Mouse (Mus musculus) heart, adult 2 months (tissue): ENCODE data around the gene Gpd1. TPM values are rescaled to one million over a fixed set of nuclear protein-coding genes. Genes with fewer than 3 reads are reported as not detected.

Experiments used
- DNase-seq, 2 experiments: peaks; one replicate each; pipeline ENCODE4 v3.0.0; 2021
- H3K27ac ChIP-seq: fragments of 200-600 bp; 2 replicates; pipeline ENCODE4 v1.8.1; 2022
- H3K27me3 ChIP-seq: fragments of 200-500 bp; 2 replicates; pipeline ENCODE4 v1.6.1; 2012; ENCODE audit warnings: mild to moderate bottlenecking, low read length, inconsistent platforms, mixed read lengths; ENCODE audit not compliant: control insufficient read depth, insufficient read depth
- H3K36me3 ChIP-seq: fragments of 200-500 bp; 2 replicates; pipeline ENCODE4 v1.6.1; 2012; ENCODE audit warnings: low read length, inconsistent platforms; ENCODE audit not compliant: control insufficient read depth, insufficient read depth
- H3K4me1 ChIP-seq: fragments of 200-500 bp; 2 replicates; pipeline ENCODE4 v1.6.1; 2011; ENCODE audit warnings: low read length; ENCODE audit not compliant: control insufficient read depth, insufficient read depth
- H3K4me3 ChIP-seq: fragments of 200-600 bp; 2 replicates; pipeline ENCODE4 v1.8.1; 2022
- H3K79me2 ChIP-seq: fragments of 200-500 bp; replicated peaks from 2 replicates; pipeline ENCODE4 v1.6.1; 2012; ENCODE audit warnings: mild to moderate bottlenecking, inconsistent platforms, low read length, moderate library complexity, mixed read lengths; ENCODE audit not compliant: control insufficient read depth, insufficient read depth
- H3K9ac ChIP-seq: fragments of 200-500 bp; 2 replicates; pipeline ENCODE4 v1.6.1; 2012; ENCODE audit warnings: low read depth, mild to moderate bottlenecking, control low read depth, inconsistent platforms, low read length, mixed read lengths
- CTCF ChIP-seq: fragments of 200-600 bp; IDR thresholded peaks from 2 replicates; pipeline ENCODE4 v1.8.1; 2022; ENCODE audit warnings: antibody characterized with exemption, mild to moderate bottlenecking, moderate library complexity
- EP300 ChIP-seq: fragments of 200-500 bp; IDR thresholded peaks from 2 replicates; pipeline ENCODE4 v1.6.1; 2011; ENCODE audit warnings: low read depth, low read length, control low read depth; ENCODE audit not compliant: insufficient read depth
- POLR2A ChIP-seq: fragments of 200-500 bp; IDR thresholded peaks from 2 replicates; pipeline ENCODE4 v1.6.1; 2011; ENCODE audit warnings: mild to moderate bottlenecking, low read depth, low read length, control low read depth; ENCODE audit not compliant: insufficient read depth
- WGBS: fragments of 180-500 bp; shearing (Covaris S2); methylation state at CpG from one replicate; pipeline ENCODE4 v1.1.7; 2018; 5-methylcytosine and 5-hydroxymethylcytosine counted together
- intact Hi-C: fragments of 180-260 bp; cut with DNase I; formaldehyde crosslinking; loops from one replicate; pipeline ENCODE4 v1.15.1; 2025
- polyA plus RNA-seq: library from polyadenylated mRNA; depleted of rRNA; stranded (reverse); fragments of >200 nt; gene quantifications from 2 replicates; pipeline ENCODE4 v1.2.3, GENCODE M21; 2012
- total RNA-seq, 2 experiments: library from RNA; stranded (reverse); gene quantifications; 2 replicates each; pipeline ENCODE4 v1.2.3; 2021

Gene Gpd1
- total and polyA plus RNA-seq, 3 experiments, result 51.4 to 177 (median 64.6) TPM

GRCm38 (mm10) chr15:99740229-99740628, 22.9 kb downstream of the Gpd1 start:
- 74% methylated on average over 4 of the region's 4 CpGs for WGBS
- no peaks in the 10 kb centered on the region for H3K36me3 ChIP-seq
- no peak overlapping the region for H3K4me3 ChIP-seq
- H3K27me3 ChIP-seq, result no peaks in the 10 kb centered on the region
- no peaks in the 10 kb centered on the region for H3K4me1 ChIP-seq
- no peak for TF ChIP-seq POLR2A
- TF ChIP-seq CTCF, result no peak
- TF ChIP-seq EP300, result no peak
- H3K27ac ChIP-seq, result no peak overlapping the region
- intact Hi-C loops, result no loop called here
- no peaks in the 10 kb centered on the region for H3K79me2 ChIP-seq
- DNase-seq, result peak in 1 of 2 experiments; percentile 38
- no peak overlapping the region for H3K9ac ChIP-seq

GRCm38 (mm10) chr15:99754204-99754603, 36.9 kb downstream of the Gpd1 start:
- intact Hi-C loops, result no loop called here
- Histone ChIP-seq H3K79me2 (no peaks in the 10 kb centered on the region), H3K4me3 (no peak overlapping the region), H3K27me3 (no peaks in the 10 kb centered on the region), H3K36me3 (no peaks in the 10 kb centered on the region), H3K27ac (no peak overlapping the region), H3K9ac (no peak overlapping the region), H3K4me1 (no peaks in the 10 kb centered on the region; the same call in 1 of the 2 replicates)
- no peak for DNase-seq
- TF ChIP-seq EP300 (no peak), POLR2A (no peak), CTCF (no peak)
- WGBS, result 79% methylated on average over 3 of the region's 3 CpGs

GRCm38 (mm10) chr15:99767467-99767866, 50.2 kb downstream of the Gpd1 start:
- Histone ChIP-seq H3K27me3 (no peaks in the 10 kb centered on the region), H3K79me2 (peaks cover 8% of the 10 kb centered on the region), H3K36me3 (no peaks in the 10 kb centered on the region; the same call in 1 of the 2 replicates), H3K27ac (no peak overlapping the region), H3K4me1 (peaks cover 2% of the 10 kb centered on the region), H3K4me3 (no peak overlapping the region), H3K9ac (no peak overlapping the region)
- TF ChIP-seq EP300 (no peak), POLR2A (no peak), CTCF (no peak)
- WGBS, result 81% methylated on average over 4 of the region's 4 CpGs
- intact Hi-C loops, result no loop called here
- no peak for DNase-seq

GRCm38 (mm10) chr15:99768761-99769160, 51.4 kb downstream of the Gpd1 start:
- 94% methylated on average over 1 of the region's 1 CpGs for WGBS
- Histone ChIP-seq H3K4me1 (peaks cover 2% of the 10 kb centered on the region), H3K36me3 (no peaks in the 10 kb centered on the region; the same call in 1 of the 2 replicates), H3K27me3 (no peaks in the 10 kb centered on the region), H3K9ac (no peak overlapping the region), H3K79me2 (peaks cover 8% of the 10 kb centered on the region), H3K27ac (no peak overlapping the region), H3K4me3 (no peak overlapping the region)
- no peak for DNase-seq
- intact Hi-C loops, result no loop called here
- TF ChIP-seq CTCF (no peak), EP300 (no peak)

- Histone ChIP-seq H3K9ac (peak overlapping the region; percentile 91), H3K27me3 (no peaks in the 10 kb centered on the region), H3K79me2 (peaks cover 6% of the 10 kb centered on the region), H3K4me1 (peaks cover 2% of the 10 kb centered on the region), H3K4me3 (peak overlapping the region; percentile 68), H3K36me3 (no peaks in the 10 kb centered on the region; the same call in 1 of the 2 replicates), H3K27ac (peak overlapping the region; percentile 87)
- intact Hi-C loops, result no loop called here
- no peak for TF ChIP-seq POLR2A
- TF ChIP-seq CTCF, result no peak
- TF ChIP-seq EP300, result no peak
- no peak for DNase-seq
- WGBS, result 29% methylated on average over 5 of the region's 5 CpGs
Measured at GRCm38 (mm10) chr15:99771004-99771500, 53.7 kb downstream of the Gpd1 start.

- WGBS, result under 1% methylated on average over 59 of the region's 59 CpGs
- H3K27ac ChIP-seq, result peak overlapping the region; percentile 87
- no peaks in the 10 kb centered on the region for H3K27me3 ChIP-seq
- no peaks in the 10 kb centered on the region; the same call in 1 of the 2 replicates for H3K36me3 ChIP-seq
- H3K4me1 ChIP-seq, result peaks cover 2% of the 10 kb centered on the region
- peak overlapping the region; percentile 68 for H3K4me3 ChIP-seq
- H3K9ac ChIP-seq, result peak overlapping the region; percentile 91
- DNase-seq, result no peak
- no peak for TF ChIP-seq POLR2A
- peaks cover 5% of the 10 kb centered on the region for H3K79me2 ChIP-seq
- intact Hi-C loops, result loop anchor here (2.0 kb wide), 1 partner anchor 47 kb away; the partner anchor contains the start of gene Cox14
Measured at GRCm38 (mm10) chr15:99771601-99772276, 54.4 kb downstream of the Gpd1 start.
